Mouse (Mus musculus): ENCODE data around the gene Olfr397. TPM values are rescaled to one million over a fixed set of nuclear protein-coding genes. Genes with fewer than 3 reads are reported as not detected.

Gene Olfr397
- not detected for total RNA-seq (2021)
- long read RNA-seq, experiment 1, result 0 reads
- long read RNA-seq, experiment 2, result 0 reads

- DNase-seq, result no peak
- intact Hi-C loops (cut with DNase I; ENCODE audit: low total_unique reads), result no loop called here
Measured at GRCm38 (mm10) chr11:73960517-73960916, at the start of gene Olfr397. TSS of gene Olfr397 (plus strand) at chr11:73960817.

DNA sequence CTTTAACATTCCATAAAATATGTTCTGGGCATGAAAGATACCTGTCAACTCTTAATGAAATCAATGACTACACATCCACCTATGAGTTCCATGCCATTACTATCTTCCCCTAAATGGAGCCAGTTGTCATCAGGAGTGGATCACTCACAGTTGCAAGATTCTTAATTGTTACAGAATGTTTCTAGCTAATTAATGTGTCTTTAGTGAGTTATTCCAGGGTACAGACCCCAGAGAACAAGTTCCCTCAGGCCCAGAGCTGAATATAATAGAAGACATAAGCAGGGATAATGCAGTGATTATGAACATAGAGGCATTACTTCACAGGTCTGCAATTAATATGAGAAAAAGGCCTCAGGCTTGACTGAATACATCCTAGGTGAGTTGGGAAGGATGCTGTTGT is 24.2 kb upstream of the Olfr397 start, which contains the start of gene Olfr23:
Olfr23 (plus strand) TSS at position 301 of the 400 bp plus-strand sequence.
- intact Hi-C loops (cut with DNase I; ENCODE audit: low total_unique reads), result no loop called here
- no peak for DNase-seq

- DNase-seq, result no peak
- intact Hi-C loops (cut with DNase I; ENCODE audit: low total_unique reads), result no loop called here
Measured at GRCm38 (mm10) chr11:73990307-73990706, 29.7 kb downstream of the Olfr397 start, which contains the start of gene Olfr398. TSS of gene Olfr398 (minus strand) at chr11:73990407.

DNA sequence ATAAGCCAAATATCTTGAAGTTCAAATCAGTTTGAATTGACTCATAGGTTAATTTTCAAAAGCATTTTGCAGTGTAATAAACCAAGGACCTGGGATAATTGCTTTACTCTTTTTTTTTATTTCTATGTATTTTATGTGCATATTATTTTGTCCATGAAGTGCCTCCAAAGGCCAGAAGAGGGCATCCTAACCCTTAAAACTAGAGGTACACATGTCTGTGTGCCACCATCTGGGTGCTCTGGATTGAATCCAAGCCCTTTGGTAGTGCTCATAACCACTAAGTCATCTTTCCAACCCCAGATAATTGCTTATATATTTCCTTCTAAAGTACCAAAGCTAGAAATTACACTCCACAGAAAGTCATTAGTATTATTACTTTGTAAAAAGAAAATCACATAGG is 32.5 kb downstream of the Olfr397 start:
- no peak for DNase-seq
- intact Hi-C loops (cut with DNase I; ENCODE audit: low total_unique reads), result no loop called here

Other genes with a start within 250 kb of the Olfr397 start
- not detected for gene Olfr389, start 180.1 kb upstream of the Olfr397 start, total RNA-seq (2021)
- not detected for gene Olfr390, start 177.9 kb upstream of the Olfr397 start, total RNA-seq (2021)
- gene Olfr391-ps, start 157.8 kb upstream of the Olfr397 start, total RNA-seq (2021), result not detected
- not detected for gene Olfr392, start 143.8 kb upstream of the Olfr397 start, total RNA-seq (2021)
- not detected for gene Olfr393, start 109.4 kb upstream of the Olfr397 start, total RNA-seq (2021)
- gene Olfr394, start 70.0 kb upstream of the Olfr397 start, total RNA-seq (2021), result not detected
- gene Olfr395, start 51.5 kb upstream of the Olfr397 start, total RNA-seq (2021), result not detected
- gene Olfr23, start 24.1 kb upstream of the Olfr397 start, total RNA-seq (2021), result not detected
- not detected for gene Olfr398, start 29.6 kb downstream of the Olfr397 start, total RNA-seq (2021)
- gene Olfr139, start 95.7 kb downstream of the Olfr397 start, total RNA-seq (2021), result not detected
- not detected for gene Olfr399, start 95.8 kb downstream of the Olfr397 start, total RNA-seq (2021)
- gene Zfp616, start 109.1 kb downstream of the Olfr397 start, total RNA-seq (2021), result not detected
- not detected for gene Olfr401, start 152.9 kb downstream of the Olfr397 start, total RNA-seq (2021)
- gene Olfr402, start 192.7 kb downstream of the Olfr397 start, total RNA-seq (2021), result not detected
- gene Olfr403, start 225.4 kb downstream of the Olfr397 start, total RNA-seq (2021), result not detected

Data from gastrocnemius, postnatal 14 days (tissue).